Mouse (Mus musculus): ENCODE results near the gene Zfp746.
A peak's percentile ranks its signal among the peaks of the same experiment; 100 is the strongest.

Zfp746 gene

DNA sequence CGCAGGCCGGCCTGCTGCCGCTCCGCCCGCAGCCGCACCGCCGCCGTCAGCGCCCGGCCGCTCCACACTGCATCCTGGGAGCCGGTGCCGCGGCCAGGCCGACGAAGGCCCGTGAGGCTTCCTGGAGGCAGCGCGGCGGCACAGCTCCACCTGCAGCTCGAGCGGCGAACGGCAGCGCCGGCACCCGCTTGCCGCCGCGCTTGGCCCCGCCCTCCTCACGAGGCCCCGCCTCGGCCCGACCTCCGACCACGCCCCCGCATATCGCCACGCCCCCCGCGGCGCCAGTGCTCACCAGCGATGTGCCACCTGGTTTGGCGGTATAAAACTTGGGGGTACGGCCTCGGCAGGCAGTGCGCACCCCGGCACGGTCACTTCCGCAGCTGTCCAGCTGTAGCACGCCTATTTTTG, at the start of gene Zfp746:
TSS of gene Zfp746 (minus strand) at position 123 of the 408 bp plus-strand sequence.
- DNase-seq (ENCODE audit: low read depth, low spot score): peak; percentile 76

DNA sequence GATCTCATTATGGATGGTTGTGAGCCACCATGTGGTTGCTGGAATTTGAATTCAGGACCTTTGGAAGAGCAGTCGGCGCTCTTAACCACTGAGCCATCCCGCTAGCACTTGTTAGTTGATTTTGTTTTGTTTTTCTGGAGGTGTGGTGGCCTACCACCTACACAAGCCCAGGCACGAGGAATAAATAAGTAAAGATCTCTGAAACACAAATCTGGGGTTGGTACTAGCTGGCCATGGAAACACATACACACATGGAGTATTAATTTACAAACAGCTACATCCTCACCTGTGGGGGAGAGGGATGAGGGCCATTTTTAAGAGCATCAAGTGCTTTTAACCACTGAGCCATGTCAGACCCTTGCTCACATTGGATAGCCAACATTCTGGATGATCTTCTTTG, 34.7 kb upstream of the Zfp746 start:
- peak; percentile 22 for DNase-seq (ENCODE audit: low read depth, low spot score)

DNA sequence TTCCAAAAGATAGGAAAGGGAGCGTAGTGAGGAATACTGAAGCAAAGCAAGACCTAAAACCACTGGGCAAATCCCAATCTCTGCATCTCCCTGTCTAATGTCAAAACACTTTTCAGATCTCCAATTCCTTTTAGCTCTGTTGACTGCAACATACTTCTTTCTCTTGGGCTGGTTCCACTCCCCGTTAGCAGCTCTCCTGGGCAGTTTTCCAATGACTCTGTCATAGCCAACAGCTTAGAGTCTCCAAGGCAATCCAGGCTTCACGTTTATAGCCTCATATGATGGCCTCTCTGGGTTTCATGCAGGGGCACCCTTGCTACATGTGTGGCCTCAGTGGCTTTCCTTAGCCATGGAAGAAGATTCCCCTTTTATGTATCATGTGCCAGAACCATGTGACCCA, 29.6 kb upstream of the Zfp746 start:
- DNase-seq (ENCODE audit: low read depth, low spot score): peak; percentile 15

DNA sequence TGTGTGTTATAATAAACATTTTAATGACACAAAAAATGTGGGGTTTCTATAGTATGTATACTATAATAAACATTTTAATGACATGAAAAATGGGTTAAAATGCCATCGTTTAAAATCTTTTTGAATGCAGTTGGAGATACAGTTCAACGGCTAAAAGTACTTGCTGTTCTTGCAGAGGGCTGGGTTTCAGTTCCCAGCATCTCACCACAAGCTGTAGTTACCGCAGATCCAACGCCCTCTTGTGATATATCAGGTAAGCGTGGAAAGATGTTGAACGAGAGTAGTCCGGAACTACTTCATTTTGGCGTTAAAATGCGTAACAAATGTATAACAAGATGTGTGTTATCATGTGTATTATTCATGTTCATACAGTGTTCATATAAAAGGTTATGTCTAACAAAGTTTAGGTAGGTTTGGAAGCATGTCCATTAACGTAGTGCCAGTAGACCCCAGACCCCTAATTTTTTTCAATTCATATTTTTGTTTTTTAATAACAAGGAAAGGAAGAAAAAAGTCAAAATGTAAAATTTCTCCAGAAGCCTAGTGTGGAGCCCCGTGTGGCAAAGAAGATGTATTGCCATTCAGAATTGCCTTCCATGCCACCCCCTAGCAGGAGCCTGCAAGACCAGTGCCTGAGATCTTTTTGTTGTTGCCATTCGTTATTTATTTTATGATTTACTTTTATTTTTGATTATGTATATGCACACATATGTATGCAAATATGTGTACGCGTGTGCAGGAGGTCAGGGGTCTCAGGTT, 743 bp upstream of the Zfp746 start:
- no peak for DNase-seq (ENCODE audit: low read depth, low spot score)

DNA sequence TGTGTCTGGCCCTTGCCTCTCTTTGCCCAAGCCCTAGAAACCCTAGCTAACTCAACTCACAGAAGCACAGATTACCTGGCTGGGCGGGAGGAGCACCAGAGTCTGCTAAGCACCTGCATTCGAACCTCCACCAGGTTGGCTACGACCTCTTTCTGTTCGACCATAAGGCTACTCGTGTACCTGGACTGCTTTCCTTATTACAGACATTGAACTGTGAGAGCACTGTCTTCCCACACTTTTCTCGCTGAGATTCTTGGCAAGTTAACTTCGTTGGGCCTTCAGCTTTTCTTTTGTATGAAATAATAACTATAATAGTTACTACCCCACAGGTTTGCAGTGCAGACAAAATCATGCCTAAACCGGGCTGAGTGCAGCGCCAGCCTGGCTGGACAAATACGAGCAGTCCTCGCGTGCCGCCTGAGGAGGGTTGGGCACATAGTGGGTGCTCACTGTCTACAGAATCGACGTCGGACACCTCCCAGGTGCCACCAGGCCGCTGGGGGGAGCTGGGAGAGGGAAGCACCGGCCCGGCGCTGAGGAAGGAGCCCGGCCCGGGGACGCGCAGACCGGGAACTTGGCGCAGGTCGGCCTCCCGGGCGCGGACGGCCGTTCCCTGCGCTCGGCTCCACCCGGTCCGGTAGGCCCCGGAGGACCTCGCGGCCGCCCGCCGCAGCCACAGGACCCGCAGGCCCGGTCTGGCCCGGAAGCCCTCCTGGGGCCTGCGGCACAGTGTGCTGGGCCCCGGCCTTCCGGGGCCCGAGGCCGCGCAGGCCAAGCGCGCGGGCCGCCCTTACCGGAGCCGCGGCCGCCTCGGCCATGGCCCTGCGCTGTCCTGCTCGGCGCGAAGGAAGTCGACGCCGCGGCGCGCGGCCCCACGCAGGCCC, 630 bp downstream of the Zfp746 start:
- peak; percentile 13 for DNase-seq (ENCODE audit: low read depth, low spot score)

DNA sequence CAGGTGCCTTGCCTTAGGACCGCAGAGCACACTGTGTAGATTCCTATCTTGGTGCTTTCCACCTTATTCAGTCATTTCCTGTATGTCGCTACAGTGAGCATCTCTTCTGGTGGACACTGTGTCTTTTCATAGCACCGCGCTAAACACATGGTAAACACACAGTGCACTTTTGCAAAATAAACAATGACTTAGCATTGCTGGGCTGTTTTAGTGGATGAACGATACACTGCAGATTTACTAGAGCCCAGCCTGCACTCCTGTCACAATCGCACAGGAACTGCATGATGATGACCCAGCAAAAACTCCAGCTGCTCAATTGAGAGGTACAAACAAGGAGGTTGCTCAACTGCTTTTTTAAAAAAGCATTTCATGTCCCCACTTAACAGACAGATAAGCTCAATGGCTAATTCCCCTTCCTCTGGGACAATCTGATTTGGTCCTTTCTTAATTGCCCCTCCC, 2.6 kb downstream of the Zfp746 start:
- DNase-seq (ENCODE audit: low read depth, low spot score): no peak

DNA sequence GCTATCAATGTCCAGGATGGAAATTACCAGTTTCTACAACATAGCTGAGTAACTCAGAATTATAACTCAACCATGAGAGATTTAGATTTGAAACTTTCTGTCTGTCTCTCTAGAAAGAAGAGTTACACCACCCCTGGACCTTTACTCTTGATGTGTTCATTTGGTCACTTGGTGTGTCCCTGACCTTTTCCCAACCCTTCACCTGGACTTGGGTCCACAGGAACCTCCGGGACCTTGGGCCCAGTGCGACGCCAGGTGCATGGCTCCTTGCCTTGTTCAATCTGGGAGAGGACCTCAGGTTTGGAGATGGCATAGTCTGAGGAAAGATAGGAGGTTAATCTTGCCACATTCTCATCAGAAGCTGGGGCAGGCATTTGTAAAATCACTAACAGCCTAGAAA, 4.4 kb downstream of the Zfp746 start:
- DNase-seq (ENCODE audit: low read depth, low spot score): no peak

DNA sequence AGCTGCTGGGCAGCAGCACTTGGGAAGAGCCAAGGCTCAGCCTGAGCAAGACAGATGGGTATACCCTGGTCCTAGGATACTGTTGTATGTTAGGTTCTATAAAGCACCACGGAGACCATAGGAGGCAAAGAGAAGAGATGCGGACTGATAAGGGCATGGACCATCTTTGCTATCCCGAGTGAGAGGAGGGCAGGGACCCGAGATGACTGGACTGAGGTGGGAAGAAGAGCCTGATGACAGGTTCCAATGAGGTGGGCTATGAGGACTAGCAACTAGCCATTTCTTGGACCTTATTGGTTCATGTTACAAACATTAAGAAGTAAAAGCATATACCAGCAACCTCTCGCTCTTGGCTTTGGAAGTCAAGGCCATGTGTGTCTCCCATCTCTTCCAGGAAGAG, 5.4 kb downstream of the Zfp746 start:
- DNase-seq (ENCODE audit: low read depth, low spot score): no peak

DNA sequence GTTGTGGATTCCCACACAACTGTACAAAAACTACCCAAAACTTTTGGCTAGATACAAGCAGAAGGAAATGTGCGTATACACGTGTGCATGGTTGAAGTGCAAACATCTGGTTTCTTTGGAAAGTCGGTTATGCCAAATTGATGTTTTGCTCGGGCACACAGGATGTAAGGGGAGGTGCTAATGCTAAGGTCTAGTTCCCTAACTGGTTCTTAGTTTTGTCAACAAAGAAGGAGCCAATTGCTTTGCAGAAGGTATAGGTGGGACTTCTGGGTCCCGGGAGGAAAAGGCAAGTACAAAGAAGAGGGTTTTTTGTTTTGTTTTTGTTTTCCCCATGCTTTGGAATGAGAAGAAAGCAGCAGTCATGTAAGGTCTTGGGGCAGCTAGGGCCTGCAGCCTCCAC, 13.1 kb downstream of the Zfp746 start:
- DNase-seq (ENCODE audit: low read depth, low spot score): no peak

DNA sequence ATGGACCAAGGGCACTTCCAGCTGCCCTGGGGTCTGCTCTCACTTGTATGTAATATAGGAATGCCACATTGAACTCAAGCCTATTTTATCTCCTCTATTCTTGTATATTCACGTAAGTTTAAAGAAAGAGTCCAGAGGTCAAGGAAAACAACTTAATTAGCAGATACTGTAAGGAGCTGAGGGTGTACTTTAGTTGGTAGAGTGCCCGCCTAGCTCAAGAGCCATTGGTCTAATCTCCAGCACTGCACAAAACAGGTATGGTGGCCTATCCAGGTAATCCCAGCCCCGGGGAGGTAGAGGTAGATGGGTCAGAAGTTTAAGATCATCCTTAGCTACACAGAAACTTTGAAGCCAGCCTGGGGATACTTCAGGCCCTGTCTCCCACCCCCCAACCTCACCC, 18.9 kb downstream of the Zfp746 start:
- no peak for DNase-seq (ENCODE audit: low read depth, low spot score)

DNA sequence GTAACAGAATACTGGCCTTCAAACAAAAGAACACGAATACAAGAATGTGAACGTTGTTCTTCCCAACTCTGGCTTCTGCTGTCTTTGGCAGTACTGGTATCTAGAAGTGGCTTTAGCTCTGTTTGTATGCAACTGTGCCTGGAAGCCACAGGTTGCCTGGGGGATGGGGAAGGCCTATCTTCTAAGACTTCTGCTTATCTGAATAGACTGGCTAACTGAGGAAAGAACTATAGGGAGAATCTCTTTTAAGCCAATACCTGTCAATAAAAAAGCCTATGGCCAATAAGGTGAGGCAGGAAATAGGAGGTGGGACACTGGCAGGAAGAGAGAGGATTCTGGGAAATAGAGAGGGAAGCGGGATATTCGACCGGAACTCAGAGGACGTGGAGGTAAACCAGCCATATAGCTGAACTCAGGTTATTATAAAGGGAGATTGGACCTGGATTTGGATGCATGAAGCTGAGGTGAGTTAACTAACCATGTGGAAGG, 20.8 kb downstream of the Zfp746 start:
- DNase-seq (ENCODE audit: low read depth, low spot score): no peak

DNA sequence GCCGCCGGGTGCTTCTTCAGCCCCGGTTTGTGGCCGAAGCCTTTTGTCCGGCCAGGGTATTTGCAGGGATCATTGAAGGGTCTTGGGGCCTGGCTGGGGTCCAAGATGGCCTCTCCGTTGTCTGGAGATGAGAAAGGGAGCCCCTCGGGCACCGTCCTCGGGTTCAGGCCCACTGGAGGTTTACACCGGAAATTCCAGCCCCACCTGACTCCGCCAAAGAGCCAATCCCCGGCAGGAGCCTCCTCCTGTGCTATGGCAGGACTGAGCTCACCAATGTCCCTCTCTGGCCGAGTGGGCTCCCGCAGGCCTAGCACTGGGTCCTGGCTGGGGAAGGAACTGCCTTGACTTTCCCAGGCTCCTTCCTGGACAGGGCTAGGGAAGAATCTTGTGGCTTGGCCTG, 21.9 kb downstream of the Zfp746 start:
- no peak for DNase-seq (ENCODE audit: low read depth, low spot score)

DNA sequence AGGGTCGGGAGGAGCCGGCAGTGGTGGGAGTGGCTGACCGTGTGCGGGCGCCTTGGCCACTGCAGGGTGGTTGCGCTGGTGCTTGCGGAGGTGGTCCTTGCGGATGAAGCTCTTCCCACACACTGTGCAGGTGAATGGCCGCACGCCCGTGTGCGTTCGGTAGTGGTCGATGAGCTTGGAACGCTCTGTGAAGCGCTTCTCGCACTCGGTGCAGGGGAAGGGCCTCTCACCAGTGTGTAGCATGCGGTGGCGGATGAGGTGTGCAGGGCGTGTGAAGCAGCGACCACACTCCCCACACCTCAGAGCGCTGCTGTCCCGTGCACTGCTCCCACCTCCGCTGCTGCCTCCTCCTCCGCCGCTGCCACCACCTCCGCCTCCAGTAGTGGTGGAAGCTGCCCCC, 22.5 kb downstream of the Zfp746 start:
- DNase-seq (ENCODE audit: low read depth, low spot score): no peak

DNA sequence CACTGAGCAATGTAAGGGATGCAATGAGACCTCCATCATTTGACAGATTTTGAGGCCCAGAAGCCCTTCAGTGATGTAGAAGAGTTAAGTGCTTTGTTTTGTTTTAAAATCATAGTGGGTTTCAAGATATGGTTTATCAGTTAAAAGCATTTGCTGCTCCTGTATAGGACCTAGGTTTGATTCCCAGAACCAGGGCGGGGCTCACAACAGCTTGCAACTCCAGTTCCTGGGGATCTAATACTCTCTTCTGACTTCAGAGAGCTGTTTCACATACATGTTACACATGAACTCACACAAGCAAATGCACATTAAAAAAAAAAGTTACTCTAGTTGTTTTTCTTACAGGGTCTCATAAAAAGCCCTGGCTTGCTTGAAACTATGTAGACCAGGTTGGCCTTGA, 25.5 kb downstream of the Zfp746 start:
- no peak for DNase-seq (ENCODE audit: low read depth, low spot score)

DNA sequence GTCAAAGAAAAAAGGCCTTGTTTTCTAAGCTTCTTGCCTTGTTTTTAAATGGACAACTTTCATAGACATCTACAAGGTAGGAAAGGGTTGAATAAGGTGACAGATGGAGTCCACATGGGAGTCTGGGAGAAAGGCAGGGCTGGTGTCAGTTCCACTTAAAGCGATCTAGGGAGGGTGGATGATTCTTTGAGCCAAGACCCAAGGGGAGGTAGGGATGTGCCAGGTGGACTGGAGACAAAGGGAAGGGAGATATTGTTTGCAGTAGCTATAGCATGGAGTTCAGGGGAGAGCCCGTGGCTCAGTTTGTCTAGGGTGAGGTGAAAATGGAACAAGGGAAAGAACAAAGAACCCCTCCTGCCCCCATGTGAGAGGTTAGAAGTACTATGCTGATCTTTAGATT, 26.0 kb downstream of the Zfp746 start:
- no peak for DNase-seq (ENCODE audit: low read depth, low spot score)

DNA sequence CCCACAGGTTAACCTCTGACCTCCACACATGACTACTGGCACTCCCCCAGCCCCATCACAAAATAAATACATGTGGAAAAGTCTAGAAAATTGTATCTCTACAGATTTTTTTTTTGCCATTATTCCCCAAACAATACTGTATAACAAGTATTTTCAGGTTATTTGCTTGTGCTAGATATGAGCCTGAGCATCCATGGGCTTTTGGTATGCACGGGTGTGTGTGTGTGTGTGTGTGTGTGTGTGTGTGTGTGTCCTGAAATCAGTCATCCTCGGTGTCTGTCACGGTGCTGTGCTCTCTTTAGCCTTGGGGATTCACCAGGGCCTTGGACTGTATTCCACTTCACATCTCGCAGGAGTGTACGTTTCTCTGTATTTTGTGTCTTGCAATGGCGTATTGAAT, 34.3 kb downstream of the Zfp746 start:
- no peak for DNase-seq (ENCODE audit: low read depth, low spot score)

DNA sequence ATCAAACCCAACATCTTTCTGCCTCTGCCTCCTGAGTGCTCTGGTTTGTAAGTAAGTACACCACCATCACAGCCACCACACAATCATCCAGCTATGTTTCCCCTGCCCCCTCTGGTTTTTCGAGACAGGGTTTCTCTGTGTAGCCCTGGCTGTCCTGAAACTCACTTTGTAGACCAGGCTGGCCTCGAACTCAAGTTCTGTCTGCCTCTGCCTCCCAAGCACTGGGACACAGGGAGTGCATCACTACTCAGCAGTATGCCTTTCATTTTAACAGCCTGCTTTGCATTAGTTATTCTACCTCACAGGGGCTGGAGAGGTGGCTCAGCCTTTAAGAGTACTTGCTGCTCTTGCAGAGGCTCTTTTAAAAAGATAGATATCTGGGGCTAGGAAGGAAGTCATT, 34.7 kb downstream of the Zfp746 start:
- DNase-seq (ENCODE audit: low read depth, low spot score): no peak

DNA sequence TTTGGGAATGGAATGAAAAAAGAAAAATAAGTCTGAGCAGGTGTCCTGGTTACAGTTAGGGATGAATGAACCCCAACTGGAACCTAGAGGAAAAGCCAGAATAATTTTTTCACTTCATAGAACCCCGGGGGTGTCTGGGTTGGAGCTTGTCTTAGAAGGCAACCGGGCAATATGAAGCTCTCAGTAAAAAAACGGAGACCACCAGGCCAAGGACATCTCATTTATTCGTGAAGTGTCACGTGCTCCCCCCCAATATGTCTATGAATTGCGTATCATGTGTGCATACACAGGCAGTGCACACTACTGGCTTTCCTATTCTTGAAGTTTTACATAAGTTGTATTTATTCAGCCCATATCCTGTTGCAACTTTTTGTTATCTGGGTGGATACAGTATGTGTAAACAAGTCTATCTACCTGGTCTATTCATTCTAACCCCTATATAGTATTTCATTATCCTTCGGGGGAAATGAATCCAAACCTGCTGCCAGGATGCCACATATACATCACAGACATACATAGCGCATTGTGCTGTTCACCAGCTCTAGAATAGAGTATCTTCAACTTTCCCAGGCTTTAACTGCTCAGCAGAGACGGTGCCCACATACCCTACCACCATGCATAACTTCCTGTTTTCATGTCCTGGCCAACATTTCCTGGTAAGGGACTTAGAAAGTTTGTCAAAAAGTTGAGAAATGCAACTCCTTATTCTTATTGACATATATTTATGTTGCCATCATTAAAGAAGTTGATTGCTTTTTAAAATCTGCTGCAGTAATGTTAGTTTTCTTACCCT, 36.9 kb downstream of the Zfp746 start:
- DNase-seq (ENCODE audit: low read depth, low spot score): no peak

DNA sequence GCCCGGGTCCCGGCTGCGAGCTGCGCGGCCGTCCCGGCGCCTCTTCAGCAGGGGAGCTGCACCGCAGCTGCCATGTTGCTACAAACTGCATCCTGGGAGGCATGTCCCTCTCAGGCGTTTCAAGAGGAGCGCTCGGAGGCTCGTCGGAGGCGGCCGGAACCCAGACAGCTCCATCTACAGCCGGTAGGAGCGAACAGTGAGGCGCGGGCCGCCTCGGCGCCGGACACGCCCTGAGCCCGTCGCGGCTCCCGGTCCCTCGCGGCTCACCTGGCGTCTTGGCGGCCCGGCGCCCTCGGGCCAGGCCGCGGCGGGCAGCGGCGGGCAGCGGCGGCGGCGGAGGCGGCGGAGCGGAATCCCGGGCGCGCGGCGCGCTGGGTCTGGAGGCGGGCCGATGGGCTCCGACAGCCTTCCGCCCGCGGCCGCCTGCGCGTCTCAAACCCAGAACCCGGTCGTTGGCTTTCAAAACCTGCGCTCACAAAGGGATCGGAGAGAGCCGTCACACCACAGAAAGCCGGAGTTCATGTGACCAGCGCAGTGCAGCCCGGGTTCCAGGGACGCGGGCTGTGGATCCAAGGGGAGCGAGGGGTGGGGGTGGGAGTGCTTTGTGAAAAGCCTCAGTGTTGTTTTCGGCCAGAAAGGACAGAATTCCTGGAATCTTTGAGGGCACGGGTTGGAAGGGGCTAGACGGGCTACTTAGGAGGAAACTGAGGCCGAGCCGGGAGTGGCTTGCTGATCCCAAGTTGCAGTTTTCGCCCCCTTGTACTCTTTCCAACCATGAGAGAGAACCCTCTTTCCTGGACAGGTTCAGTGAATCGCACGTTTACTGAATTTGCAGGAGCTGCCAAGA, 37.7 kb downstream of the Zfp746 start, which contains the start of gene Zfp777:
TSS of gene Zfp777 (minus strand) at position 486 of the 847 bp plus-strand sequence.
- DNase-seq (ENCODE audit: low read depth, low spot score): peak; percentile 65

DNA sequence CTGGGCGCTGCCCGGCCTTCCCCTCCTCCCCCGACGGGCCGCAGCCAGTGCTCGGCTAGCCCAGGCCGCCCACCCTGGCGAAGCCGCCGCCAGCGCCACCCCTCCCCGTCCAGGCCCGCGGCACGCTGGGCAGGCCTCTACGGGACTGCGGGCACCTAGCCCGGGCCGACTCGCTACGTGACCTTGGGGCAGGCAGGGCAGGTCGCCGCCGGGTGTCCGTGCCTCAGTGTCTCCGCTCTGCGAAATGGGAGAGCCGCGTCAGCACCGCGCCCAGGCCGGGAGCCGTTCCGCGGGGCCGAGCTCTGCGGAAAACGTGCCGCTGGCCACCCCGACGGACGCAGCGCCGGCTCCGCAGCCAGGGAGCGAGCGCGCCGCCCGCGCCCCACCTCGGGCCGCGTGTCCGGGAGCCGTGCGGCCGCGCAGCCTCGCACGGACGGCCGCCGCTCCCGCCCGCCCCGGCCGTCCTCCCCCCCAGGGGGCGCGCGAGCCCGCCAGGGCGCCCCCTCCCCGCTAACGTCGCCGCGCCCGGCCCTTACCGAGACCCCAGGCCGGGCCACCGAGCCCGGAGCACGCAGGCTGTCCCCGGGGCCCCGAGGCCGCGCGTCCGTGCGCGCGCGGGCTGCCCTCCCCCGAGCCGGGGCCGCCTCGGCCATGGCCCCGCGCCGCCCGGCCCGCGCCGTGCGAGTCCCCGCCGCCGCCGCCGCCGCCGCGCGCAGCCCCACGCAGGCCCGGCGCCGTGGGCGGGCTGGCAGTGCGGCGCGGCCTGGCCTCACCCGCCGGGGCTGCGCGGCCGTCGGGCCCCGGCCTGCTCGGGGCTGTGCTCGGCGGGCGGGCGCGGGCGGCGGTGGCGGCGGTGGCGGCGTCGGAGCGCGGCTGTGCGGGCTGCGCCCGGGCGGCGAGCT, 38.7 kb downstream of the Zfp746 start:
- DNase-seq (ENCODE audit: low read depth, low spot score): no peak
